Mouse (Mus musculus) megakaryocyte-erythroid progenitor cell, adult 5 weeks (primary cell): Measurements from ENCODE around the gene Nipal1. TPM values are rescaled to one million over a fixed set of nuclear protein-coding genes. Genes with fewer than 3 reads are reported as not detected.

Experiments
- polyA plus RNA-seq: library from polyadenylated mRNA; stranded (reverse); fragments of >175 nt; gene quantifications from 2 replicates; pipeline ENCODE4 v1.2.3, GENCODE M21; 2012

Nipal1 gene
- 0.17 and 0.18 TPM in 2 replicates for polyA plus RNA-seq

DNA sequence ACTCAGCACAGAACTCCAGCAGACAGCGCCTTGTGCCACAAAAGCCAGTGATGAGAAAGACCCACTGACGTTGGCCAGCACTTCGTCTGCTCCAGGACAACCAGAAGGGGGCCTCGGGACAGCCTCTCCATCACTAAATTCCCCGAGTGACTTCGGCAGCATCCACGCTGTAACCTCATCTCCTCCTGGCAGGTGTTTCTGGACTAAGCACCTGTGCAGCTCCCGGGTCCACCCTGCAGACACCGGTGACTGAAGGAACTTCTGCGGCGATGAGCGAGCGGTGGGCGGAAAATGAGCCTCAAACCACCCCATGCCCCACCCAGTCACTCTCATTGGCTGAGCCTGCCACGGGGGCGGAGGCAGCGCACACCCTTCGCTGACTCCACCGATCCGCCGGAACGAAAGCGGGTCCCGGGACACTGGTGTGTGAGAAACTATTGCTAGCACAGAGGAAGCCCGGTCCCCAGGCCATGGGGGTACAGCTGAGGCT is at the start of gene Nipal1:
Nipal1 (plus strand) TSS at position 378 of the 490 bp plus-strand sequence.

DNA sequence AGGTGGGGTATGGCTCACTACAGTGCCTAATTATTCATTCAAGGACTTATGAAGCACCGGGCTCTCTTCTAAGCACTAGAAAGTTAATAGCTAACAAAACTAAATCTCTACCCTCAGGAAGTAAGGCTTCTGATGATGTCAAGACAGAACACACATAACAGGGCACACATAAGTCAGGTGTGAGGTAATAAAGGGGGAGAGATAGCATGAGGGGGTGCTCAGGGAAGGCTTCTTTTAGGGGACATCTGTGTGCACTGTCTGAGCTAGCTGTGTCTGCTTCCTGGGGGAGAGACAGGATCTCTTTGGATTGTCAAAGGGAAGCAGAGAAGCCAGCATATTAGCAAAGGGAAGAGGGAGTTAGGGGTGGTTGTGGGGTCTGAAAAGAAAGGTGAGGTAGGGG is 3.4 kb upstream of the Nipal1 start, which contains the start of gene Cnga1:
Cnga1 (minus strand) TSS at position 101 of the 400 bp plus-strand sequence.

Other genes with a start within 250 kb of the Nipal1 start
- gene Corin, start 143.3 kb upstream of the Nipal1 start, polyA plus RNA-seq = not detected in 2 replicates
- gene Nfxl1, start 88.1 kb upstream of the Nipal1 start, polyA plus RNA-seq = 17.6 and 18.1 TPM in 2 replicates
- gene Zar1, start 66.5 kb upstream of the Nipal1 start, polyA plus RNA-seq = not detected in 2 replicates
- gene Gm5868, start 60.2 kb upstream of the Nipal1 start, polyA plus RNA-seq = not detected in 2 replicates
- not detected in 2 replicates for gene Cnga1, start 3.5 kb upstream of the Nipal1 start, polyA plus RNA-seq
- gene Txk, start 105.0 kb downstream of the Nipal1 start, polyA plus RNA-seq = 0.06 and 0.17 TPM in 2 replicates
- gene Tec, start 220.7 kb downstream of the Nipal1 start, polyA plus RNA-seq = 2.0 and 2.3 TPM in 2 replicates